Mouse (Mus musculus): ENCODE measurements around the gene Hpca.

DNA sequence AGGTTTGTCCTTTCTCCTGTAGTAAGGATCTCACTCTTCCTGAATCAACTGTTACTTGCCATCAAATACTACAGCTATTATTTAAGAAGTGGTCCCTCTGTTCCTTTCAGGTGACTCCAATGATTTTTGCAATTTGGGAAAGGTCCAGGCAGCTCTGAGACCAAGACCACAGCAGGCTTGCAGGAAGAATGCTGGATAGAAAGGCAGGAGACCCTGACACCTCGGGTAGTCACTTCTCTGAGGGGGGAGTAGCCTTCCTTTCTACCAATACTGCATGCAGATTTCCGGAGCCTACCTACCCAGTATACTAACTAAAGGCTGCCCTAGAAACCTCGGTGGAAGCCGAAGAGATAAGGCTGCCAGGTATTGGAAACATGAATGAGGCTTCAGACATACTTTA is 23.6 kb upstream of the Hpca start:
- TF ChIP-seq GATA1 (IDR thresholded peaks at IDR 0.05; ENCODE audit: borderline replicate concordance, low read length), result no peak
- TF ChIP-seq FLI1 (IDR thresholded peaks at IDR 0.05; ENCODE audit: low read length), result no peak

Data from megakaryocyte, embryonic 14.5 days (primary cell).